Mouse (Mus musculus) heart, embryonic 14.5 days (tissue): Measurements from ENCODE around the gene Tmtc2. TPM values are rescaled to one million over a fixed set of nuclear protein-coding genes. Genes with fewer than 3 reads are reported as not detected.

Source experiments
- ATAC-seq: fragments of 200-750 bp; cut with Nextera tagmentation; 2 replicates; pipeline ENCODE4 v1.8.0; 2017; ENCODE audit warnings: low read depth, moderate TSS enrichment; ENCODE audit not compliant: insufficient number of reproducible peaks, insufficient read depth, low FRiP score
- H3K27ac ChIP-seq, 2 experiments: fragments of 200-500 bp in 1 of 2; fragments of 300-500 bp in 1 of 2; sonication (generic) in 1 of 2; replicated peaks in 1 of 2; 2 replicates each; pipeline ENCODE4 v1.5.1; 2012 to 2014; ENCODE audit warnings: low read depth in 2 of 2, low read length in 2 of 2, control low read depth in 1 of 2, mild to moderate bottlenecking in 1 of 2, mixed read lengths in 1 of 2; ENCODE audit not compliant: control insufficient read depth in 1 of 2, insufficient read depth in 1 of 2
- H3K27me3 ChIP-seq: fragments of 300-500 bp; sonication (generic); 2 replicates; pipeline ENCODE4 v1.6.1; 2014; ENCODE audit warnings: mild to moderate bottlenecking, low read length, control low read depth; ENCODE audit not compliant: control insufficient read depth, insufficient read depth
- H3K36me3 ChIP-seq: fragments of 300-500 bp; sonication (generic); 2 replicates; pipeline ENCODE4 v1.6.1; 2014; ENCODE audit warnings: mild to moderate bottlenecking, control low read depth, low read length, mixed read lengths; ENCODE audit not compliant: control insufficient read depth, insufficient read depth
- H3K4me1 ChIP-seq, 2 experiments: fragments of 200-500 bp in 1 of 2; fragments of 300-500 bp in 1 of 2; sonication (generic) in 1 of 2; 2 replicates each; pipeline ENCODE4 v1.6.1; 2012 to 2014; ENCODE audit warnings: low read length in 2 of 2, control low read depth in 1 of 2, mixed read lengths in 1 of 2; ENCODE audit not compliant: control insufficient read depth in 2 of 2, insufficient read depth in 2 of 2
- H3K4me2 ChIP-seq: fragments of 300-500 bp; sonication (generic); 2 replicates; pipeline ENCODE4 v1.6.1; 2014; ENCODE audit warnings: mild to moderate bottlenecking, low read length
- H3K4me3 ChIP-seq, 2 experiments: fragments of 200-500 bp in 1 of 2; fragments of 300-500 bp in 1 of 2; sonication (generic) in 1 of 2; 2 replicates each; pipeline ENCODE4 v1.5.1; 2012 to 2014; ENCODE audit warnings: low read length in 2 of 2, mild to moderate bottlenecking in 2 of 2, control low read depth in 1 of 2, low read depth in 1 of 2, moderate library complexity in 1 of 2; ENCODE audit not compliant: control insufficient read depth in 1 of 2, insufficient read depth in 1 of 2
- H3K9ac ChIP-seq: fragments of 300-500 bp; sonication (generic); 2 replicates; pipeline ENCODE4 v1.6.1; 2014; ENCODE audit warnings: mild to moderate bottlenecking, low read length
- H3K9me3 ChIP-seq: fragments of 300-500 bp; sonication (generic); 2 replicates; pipeline ENCODE4 v1.6.1; 2016; ENCODE audit warnings: low read length, control low read depth; ENCODE audit not compliant: control insufficient read depth
- WGBS: fragments of 180-500 bp; shearing (Covaris S2); extraction: QIAGEN DNeasy Blood & Tissue Kit; methylation state at CpG from one replicate; pipeline ENCODE4 v1.1.7; 2014; 5-methylcytosine and 5-hydroxymethylcytosine counted together
- polyA plus RNA-seq: library from polyadenylated mRNA; unstranded; fragments of >200 nt; fragmentation: Nextera tagmentation; extraction: Ambion mirVana; gene quantifications from 2 replicates; pipeline ENCODE4 v1.2.1, GENCODE M21; 2014

Tmtc2 gene
- polyA plus RNA-seq, 1 experiment from 2014 or later, result 3.3 TPM

DNA sequence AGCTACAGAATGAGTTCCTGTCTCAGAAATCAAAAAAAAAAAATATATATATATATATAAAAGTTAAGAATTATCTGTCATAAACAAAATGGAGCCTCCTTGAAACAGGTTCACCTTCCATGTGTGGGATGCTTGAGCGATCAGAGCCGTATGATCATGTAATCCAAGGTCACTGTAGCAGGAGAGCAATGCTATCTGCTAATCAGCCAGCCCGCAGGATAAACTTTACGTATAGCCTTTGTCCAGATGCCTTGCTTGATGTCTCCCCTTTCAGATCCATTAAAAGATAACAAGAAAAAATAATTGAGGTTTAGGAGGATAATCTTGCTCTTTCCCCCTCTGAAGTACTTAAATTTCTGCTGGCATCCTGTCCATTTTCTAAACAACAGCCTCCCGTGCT is 374.7 kb downstream of the Tmtc2 start:
- H3K4me3 ChIP-seq, result no peak overlapping the region
- no peaks in the 10 kb centered on the region for H3K9me3 ChIP-seq
- H3K36me3 ChIP-seq, result no peaks in the 10 kb centered on the region
- no peaks in the 10 kb centered on the region for H3K27me3 ChIP-seq
- H3K4me1 ChIP-seq, result no peaks in the 10 kb centered on the region
- WGBS, result 81% methylated on average over 5 of the region's 5 CpGs
- H3K9ac ChIP-seq, result no peak overlapping the region
- no peak for ATAC-seq
- H3K27ac ChIP-seq, result no peak overlapping the region
- H3K4me2 ChIP-seq, result no peak overlapping the region

DNA sequence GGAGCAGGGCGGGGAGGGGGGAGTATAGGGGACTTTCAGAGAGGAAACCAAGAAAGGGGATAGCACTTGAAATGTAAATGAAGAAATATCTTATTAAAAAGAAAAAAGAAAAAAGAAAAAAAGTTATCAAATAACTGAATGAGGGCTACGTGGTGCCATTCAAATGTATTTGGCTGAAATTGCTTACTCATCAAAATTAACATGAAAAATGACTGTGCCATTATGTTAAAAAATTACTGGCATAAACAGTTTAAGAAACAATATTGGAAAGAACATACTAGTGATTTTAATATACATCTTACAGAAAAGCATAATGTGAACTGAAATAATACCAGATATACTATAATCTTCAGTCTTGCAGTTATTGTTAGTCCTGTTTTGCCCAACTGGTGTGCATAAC is 378.9 kb downstream of the Tmtc2 start:
- 81% methylated on average over 2 of the region's 2 CpGs for WGBS
- ATAC-seq, result no peak
- Histone ChIP-seq H3K4me1 (0 out of 4 replicates have a peak, but pooled peaks cover 0 to 3% of the 10 kb centered on the region in 2 experiments), H3K4me2 (no peak overlapping the region), H3K27me3 (no peaks in the 10 kb centered on the region), H3K27ac (no peak overlapping the region), H3K9me3 (no peaks in the 10 kb centered on the region), H3K36me3 (no peaks in the 10 kb centered on the region), H3K9ac (no peak overlapping the region), H3K4me3 (no peak overlapping the region)

GRCm38 (mm10) chr10:105193756-105194460 is 380.3 kb downstream of the Tmtc2 start:
- Histone ChIP-seq H3K9ac (no peak overlapping the region), H3K9me3 (no peaks in the 10 kb centered on the region), H3K4me1 (peaks cover 4 to 11% of the 10 kb centered on the region in 2 experiments; a peak in 3 of 4 replicates), H3K27me3 (no peaks in the 10 kb centered on the region), H3K4me2 (no peak overlapping the region), H3K4me3 (no peak overlapping the region), H3K36me3 (no peaks in the 10 kb centered on the region), H3K27ac (no peak overlapping the region)
- no peak for ATAC-seq
- 81% methylated on average over 4 of the region's 4 CpGs for WGBS

- Histone ChIP-seq H3K9me3 (no peaks in the 10 kb centered on the region), H3K4me3 (no peak overlapping the region), H3K27me3 (no peaks in the 10 kb centered on the region), H3K4me2 (no peak overlapping the region), H3K4me1 (peaks cover 4 to 11% of the 10 kb centered on the region in 2 experiments; a peak in 3 of 4 replicates), H3K27ac (no peak overlapping the region), H3K36me3 (no peaks in the 10 kb centered on the region), H3K9ac (no peak overlapping the region)
- no peak for ATAC-seq
- 83% methylated on average over 2 of the region's 2 CpGs for WGBS
These were observed 382.2 kb downstream of the Tmtc2 start for GRCm38 (mm10) chr10:105192071-105192470.

DNA sequence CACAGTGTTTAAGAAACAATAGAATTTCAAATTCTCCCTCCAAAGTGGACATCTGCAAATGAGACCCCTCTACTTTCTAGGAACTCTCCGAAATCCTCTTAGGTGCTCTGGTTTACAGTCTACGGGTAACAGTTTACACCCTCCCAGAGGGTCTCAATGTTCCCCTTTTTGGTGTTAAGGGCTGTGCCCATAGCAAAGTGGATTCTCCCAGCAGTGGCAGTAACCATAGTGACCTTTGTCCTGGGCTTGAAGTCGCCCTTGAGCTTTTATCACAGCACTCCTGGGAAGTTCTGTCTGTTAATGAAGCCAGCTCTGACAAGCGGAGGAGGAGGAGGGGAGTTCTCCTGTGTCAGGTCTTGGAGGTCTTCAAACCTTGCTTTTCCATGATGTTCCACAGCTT is 384.5 kb downstream of the Tmtc2 start:
- no peak overlapping the region for H3K9ac ChIP-seq
- no peak overlapping the region for H3K27ac ChIP-seq
- no peaks in the 10 kb centered on the region for H3K9me3 ChIP-seq
- no peak for ATAC-seq
- WGBS, result 55% methylated on average over 4 of the region's 4 CpGs
- H3K36me3 ChIP-seq, result no peaks in the 10 kb centered on the region
- no peaks in the 10 kb centered on the region for H3K27me3 ChIP-seq
- peaks cover 4 to 11% of the 10 kb centered on the region in 2 experiments; a peak in 3 of 4 replicates for H3K4me1 ChIP-seq
- H3K4me2 ChIP-seq, result no peak overlapping the region
- H3K4me3 ChIP-seq, result no peak overlapping the region

- ATAC-seq, result no peak
- Histone ChIP-seq H3K4me2 (no peak overlapping the region), H3K9me3 (no peaks in the 10 kb centered on the region), H3K4me3 (no peak overlapping the region), H3K27me3 (no peaks in the 10 kb centered on the region), H3K36me3 (no peaks in the 10 kb centered on the region), H3K4me1 (peaks cover 4 to 8% of the 10 kb centered on the region in 2 experiments; a peak in 3 of 4 replicates), H3K9ac (no peak overlapping the region), H3K27ac (no peak overlapping the region)
- 74% methylated on average over 5 of the region's 5 CpGs for WGBS
These were observed 387.6 kb downstream of the Tmtc2 start for GRCm38 (mm10) chr10:105186636-105187035.

DNA sequence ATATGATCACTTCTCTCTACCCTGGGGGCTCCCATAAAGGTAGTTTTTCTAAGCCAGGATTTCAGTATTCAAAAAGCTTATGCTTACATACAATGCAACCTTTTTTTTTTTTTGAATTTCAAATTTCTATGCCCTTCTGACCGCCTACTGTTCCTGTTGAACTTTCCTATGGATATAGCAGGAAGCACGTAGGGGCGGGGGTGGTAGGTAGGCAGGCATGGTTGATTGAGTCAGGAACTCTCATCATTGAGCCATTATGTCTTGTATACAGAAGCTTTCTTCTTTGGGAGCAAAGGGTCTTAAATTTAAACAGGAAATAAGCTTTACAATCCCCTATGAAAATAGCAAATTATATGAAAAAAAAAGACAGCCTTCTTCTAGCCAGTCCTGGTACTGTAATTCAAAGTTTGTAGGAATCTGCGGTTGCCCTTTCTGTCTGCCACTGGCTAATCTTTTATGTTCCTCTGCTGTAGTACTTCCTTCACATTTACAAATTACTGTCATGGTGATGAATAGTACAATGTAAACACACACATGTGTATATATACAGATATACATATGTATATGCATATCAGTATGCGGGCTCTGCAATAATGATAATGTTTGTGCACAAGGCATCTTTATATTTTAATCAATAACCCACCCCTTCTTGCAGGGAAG is 405.7 kb downstream of the Tmtc2 start:
- Histone ChIP-seq H3K9me3 (no peaks in the 10 kb centered on the region), H3K27me3 (no peaks in the 10 kb centered on the region), H3K4me3 (no peak overlapping the region), H3K4me1 (no peaks in the 10 kb centered on the region; a peak in 1 of 4 replicates), H3K27ac (no peak overlapping the region), H3K4me2 (no peak overlapping the region), H3K9ac (no peak overlapping the region), H3K36me3 (no peaks in the 10 kb centered on the region)
- 84% methylated on average over 5 of the region's 5 CpGs for whole genome bisulfite sequencing
- ATAC-seq, result no peak
